Mouse (Mus musculus) cerebellum, postnatal 36 days (tissue): ENCODE data around the gene BC003965.

Experiments used
- DNase-seq, 2 experiments: peaks; one replicate each; pipeline ENCODE4 v3.0.0; 2021 to 2022; ENCODE audit warnings: mixed read lengths in 2 of 2

The BC003965 gene

DNA sequence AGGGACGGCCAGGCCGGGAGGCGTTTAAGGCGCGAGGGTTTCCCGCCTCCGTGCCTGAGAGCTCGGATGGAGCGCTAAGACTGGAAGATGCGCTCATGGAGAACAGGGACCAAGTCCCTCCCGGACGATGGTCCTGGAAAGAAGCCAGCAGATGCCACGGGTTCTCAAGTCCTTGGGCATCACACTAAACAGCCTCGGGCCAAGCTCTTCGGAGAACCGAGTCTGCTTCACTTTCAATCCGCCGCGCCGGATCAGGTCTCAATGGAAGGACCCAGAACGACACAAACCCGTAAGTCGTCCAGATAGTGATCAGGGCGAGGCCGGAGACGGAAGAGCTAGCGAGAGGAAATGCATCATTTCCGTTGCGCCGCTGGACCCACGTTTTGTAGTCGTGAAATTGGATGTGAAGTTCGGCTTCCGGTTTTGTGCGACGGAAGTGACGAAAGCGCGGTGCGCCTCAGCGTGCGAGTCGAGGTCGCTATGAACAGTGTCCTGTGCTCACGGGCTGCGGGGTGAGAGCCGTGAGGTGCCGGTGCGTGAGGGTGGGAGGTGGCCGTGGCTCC lies at the start of gene BC003965:
Gene BC003965, plus strand, starts transcription at position 426 of the 563 bp plus-strand sequence.
- DNase-seq, result peak; percentile 99 to 100

DNA sequence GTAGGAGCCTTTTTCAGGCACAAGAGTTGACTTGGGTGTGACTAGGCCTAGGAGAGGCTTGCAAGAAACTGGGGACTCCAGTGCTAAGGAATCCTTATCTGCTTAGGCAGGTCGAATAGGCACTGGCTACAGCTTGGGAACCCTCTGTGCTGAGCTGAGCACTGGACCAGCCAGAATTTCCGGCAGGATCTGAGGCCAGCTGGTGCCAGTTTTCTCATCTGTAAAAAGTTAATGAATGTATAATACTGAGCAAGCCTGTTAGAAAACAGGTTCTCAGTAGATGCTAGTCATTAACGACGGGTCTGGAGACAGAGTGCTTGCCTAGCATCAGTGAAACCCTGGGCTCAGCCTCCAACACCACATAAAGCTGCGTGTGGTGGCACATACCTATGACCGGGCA lies 48.7 kb upstream of the BC003965 start:
- no peak for DNase-seq

DNA sequence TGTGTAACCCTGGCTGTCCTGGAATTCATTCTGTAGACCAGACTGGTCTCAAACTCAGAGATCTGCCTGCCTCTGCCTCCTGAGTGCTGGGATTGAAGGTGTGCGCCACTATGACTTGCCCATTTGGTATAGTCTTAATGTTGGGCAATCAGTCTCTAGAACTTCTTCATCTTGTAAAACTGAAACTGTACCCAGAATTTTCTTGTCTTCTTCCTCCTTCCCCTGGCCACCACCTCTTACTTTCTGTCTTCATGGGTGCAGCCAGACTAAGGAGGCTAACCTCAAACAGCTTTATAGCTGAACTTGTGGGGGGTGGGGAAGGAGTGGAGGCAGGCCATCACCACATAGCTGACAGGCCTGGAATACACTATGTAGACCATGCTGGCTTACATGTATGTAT lies 45.6 kb upstream of the BC003965 start:
- DNase-seq, result no peak

DNA sequence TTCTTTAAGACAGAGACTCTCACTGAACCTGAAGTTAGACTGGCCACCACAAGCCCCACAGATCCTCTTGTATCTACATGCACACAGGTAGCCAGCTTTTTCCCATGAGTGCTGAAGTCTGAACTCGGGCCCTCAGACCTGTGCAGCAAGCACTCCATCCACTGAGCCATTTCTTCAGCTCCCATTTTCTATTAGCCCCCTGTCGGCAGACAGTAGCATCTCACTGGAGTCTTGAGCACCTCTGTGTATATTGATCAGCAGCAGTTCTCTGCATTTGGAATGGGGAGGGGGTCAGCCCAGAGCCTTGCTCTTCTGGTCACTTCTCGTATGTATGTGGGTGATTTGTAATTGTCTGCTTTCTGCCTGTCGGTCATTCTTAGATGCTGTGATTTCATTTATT lies 44.4 kb upstream of the BC003965 start:
- DNase-seq, result no peak

DNA sequence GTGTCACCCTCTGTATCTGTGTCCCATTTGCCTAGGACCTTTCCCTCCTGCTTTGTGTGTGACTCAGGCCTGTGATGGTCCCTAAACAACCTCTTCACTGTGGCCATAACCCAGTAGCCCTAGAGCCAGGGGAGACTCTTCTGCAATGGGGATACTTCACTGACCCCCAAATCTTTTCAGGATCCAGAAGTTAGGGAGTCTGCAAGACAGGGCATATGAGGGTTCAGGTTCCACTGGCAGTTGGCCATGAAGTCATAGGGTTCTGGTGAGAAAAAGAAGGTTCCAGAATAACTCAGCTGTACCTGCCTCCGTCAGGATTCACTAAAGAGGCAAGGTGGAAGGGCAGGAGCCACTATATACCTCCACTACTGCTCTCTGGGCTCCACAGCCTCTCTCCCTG lies 22.2 kb upstream of the BC003965 start, which contains the start of gene Ccdc154:
Gene Ccdc154, plus strand, starts transcription at position 301 of the 400 bp plus-strand sequence.
- DNase-seq, result no peak

DNA sequence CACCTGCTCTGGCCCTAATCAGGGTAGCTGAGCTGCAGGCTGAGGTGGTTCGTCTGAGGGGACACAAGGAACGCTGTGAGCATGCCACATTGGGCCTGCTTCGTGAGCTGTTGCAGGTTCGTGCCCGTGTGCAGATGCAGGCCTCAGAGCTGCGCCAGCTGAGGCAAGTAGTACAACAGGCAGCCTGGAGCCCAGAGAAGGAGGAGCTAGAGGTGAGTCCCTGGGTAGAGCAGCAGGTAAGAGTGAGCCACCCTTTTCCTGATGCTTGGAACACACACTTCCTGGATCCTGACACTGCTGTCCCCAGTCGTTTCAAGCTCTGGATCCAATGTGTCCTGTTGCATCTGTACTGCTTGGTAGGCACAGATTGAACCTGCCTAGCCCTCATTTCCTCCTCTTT lies 21.0 kb upstream of the BC003965 start:
- DNase-seq, result no peak

DNA sequence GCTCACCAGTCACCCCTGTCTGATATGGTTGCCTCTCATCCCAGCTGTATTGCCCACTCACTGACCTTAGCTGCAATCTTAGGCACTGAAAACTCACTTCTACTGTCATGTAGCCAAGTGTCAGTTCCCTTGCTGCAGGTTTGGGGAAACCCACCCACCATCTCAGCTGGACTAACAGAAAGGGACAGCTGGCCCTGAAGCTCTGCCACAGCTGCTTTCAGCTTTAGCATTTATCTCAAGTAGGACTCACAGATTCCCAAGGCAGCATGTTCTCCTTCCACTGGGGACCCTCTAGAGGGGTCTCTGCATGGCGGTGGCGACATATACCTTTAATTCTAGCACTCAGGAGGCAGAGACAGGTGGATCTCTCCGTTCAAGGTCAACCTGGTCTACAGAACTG lies 19.6 kb upstream of the BC003965 start:
- DNase-seq, result no peak

DNA sequence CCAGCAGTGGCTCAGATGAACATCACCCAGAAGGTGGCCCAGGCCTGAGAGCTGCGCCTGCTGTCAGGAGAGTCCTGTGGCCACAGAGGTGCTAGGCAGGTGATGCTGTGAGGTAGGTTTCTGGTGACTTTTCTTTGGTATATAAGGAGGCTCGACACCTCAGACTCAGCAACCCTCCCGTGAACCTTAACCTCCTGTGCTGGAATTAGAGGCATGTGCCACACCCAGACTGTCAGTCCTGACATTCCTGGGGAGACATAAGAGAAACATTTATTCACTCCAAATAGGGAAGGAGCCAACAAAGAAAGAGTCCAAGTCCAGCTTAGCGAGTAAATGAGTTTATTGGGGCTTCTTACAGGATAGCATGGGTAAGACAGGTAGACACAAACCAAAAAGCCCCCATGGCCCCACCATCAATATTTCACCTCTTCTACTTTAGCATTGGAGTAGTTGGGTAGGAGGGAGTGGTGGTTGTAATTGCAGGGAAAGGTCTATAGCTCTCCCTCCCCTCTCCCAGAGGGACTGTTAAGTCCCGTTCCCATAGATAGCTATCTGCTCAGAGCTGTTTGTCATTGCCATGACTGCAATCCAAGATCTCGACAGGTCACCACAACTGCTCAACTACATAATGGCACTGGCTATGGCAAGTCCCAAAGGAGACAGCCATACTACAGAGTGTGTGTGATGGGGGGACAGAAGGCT lies 18.2 kb upstream of the BC003965 start:
- no peak for DNase-seq

DNA sequence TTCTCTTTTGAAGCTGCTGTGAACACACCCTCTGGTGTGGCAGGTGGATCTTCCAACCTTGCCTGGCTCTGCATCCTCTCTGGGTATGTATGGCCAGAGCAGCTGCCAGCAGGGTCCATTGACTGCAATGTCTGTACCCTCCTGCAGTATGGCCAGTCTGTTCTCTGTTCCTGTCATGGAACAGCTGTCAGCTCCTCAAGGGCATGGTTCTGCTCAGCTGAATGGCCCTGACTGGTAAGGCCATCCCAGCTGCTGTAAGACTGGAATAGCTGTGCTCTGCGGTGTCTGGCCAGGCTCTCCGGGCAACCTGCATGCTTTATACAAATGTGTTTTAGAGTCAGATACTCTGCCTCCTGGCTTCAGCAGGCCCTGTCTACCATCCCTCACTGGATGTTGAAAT lies 14.6 kb upstream of the BC003965 start:
- no peak for DNase-seq

DNA sequence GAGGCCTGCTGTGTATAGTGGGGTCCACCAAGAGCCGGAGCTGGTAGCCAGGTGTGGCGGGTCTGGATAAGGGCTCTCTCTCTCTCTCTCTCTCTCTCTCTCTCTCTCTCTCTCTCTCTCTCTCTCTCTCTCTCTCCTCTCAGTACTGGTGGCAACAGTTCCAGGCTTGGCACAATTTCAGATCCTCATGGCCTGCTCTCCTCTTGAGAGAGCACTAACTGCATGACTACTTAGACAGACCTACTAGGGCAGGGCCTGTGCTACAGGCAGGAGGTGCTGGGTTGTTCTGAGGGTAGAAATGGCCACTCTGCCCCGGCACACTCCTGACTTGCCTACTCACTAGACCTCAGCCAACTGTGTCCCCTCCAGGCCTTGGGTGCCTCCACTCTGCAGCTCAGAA lies 11.8 kb upstream of the BC003965 start:
- no peak for DNase-seq

DNA sequence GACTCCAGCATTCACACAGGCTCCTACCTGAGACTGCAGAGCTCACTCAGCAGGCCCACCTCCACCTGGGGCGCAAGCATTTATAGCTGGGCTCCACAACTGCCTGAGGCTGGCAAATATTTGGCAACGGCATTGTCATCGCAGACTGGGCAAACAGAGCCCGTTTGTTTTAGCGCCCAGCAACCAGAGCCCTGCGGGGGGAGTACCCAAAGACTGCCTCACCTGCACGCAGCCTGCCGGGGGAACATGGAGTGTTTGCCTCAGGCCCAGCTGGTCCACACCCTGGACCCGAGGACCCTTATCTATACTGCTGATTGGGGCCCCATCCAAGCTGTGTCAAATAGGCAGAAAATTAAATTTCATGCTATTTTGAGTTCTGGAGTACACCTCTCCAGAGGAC lies 8.9 kb upstream of the BC003965 start, which contains the start of gene Gm38655:
Gene Gm38655, minus strand, starts transcription at position 61 of the 400 bp plus-strand sequence.
- no peak for DNase-seq

DNA sequence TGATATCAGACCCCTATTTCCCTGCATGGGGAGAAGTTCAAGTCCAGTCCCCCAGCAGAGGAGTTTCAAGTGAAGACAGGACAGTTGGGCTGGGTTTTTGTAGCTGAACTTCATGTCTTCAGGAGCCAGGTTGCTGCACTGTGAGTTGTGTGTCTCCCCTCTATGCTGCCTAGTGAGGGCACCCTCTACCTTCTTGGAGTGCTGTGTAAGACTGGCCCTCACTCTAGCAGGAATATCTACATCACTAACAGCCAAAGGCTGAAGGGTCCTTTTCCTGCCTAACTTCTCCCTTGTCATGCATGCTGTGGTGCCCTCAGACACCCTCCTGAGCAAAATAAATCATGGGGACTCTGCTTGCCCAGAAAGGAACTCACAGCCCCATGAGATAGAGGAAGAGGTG lies 1.1 kb upstream of the BC003965 start:
- DNase-seq, result no peak

DNA sequence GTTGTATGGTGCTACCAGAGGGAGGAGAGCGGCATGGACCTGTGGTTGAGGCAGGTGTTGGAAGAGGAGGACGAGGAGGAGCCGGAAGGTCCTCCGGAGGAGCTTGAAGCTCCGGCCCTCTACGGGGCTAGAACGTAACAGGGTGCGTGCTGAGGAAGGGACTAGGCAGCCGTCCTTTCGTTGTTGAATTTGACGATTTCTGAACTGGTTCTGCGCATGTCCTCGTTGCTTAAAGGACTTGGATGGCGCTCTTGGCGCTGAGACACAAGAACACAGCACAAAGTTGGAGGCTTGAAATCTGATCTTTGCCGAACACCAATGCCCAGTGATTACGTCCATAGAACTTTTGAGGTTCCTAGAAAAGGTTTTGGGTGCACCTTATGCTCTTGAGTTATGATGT lies 607 bp downstream of the BC003965 start:
- no peak for DNase-seq

DNA sequence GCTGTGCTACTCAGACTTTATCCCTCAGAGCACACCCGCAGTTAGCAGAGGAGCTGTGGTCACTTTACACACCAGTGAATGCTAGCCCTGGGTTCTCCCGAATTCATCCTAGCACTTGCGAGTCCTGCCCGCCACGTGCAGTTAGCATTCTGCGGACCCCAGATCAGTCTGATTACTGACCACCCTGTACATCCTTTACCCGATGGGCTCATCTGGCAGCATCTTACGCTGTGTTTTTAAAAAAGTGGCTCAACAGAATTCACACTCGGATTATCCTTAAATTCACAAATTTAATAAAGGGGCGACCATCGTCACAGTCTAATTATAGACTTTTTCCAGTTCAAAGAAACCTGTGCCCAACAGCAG lies 3.4 kb downstream of the BC003965 start:
- no peak for DNase-seq

DNA sequence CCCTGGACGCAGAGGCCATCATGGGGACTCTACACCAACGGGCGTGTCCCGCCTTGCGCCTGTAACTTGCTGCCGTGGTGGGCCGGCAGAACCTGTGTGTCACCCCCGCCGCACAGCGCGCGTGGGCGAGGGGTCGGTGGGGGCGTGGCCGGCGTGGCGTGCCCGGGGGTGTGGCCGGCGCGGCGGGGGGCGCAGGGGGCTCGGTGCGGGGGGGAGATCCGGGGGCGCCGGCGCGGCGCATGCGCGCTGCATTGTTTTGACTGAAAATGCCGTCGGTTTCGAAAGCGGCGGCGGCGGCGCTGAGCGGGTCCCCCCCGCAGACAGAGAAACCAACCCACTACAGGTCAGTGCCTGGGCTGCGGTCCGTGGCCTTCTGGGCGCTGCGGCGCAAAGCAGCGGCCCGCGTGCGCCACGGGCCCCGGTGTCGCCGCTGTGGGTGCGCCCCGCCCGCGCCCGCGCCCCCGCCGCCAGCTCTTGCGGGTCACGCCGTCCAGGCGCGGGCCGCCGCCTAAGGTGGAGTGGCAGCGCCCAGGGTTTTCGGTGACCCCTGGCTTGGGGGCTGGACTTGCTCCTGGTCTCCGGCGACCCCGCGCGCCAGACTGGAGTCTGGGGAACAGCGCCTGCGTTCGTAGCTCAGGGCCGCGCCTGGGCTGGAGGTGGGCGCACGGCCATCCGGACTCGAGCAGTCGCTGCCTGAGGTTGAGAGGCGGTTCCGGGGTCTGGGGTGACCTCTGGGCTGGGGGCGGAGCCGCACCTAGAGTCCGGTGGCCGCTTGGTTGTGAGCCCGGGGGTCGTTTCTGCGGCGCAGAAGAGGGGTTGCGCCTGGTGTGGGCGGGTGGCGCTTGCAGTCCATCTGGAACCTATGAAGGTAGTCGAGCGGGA lies 4.0 kb downstream of the BC003965 start, which contains the start of gene Unkl:
Gene Unkl, plus strand, starts transcription at position 248 of the 882 bp plus-strand sequence.
- peak; percentile 64 to 71 for DNase-seq

DNA sequence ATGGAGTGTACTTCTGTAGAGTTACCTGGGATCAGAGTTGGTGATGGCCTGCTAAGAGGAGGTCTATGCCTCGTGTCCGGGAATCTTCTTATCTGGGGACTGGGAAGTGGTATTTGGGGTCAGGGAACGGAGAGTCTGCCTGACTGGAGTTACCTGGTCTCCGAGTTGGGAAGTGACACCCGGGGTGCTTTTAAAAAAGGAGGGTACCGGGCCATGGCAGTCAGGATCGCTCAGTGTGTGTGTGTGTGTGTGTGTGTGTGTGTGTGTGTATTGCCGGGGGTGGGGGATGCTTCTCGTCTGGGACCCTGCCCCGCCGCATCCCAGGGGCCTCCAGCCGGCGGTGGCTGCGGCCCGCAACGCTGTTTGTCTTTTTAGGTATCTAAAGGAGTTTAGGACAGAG lies 4.7 kb downstream of the BC003965 start:
- DNase-seq, result no peak

DNA sequence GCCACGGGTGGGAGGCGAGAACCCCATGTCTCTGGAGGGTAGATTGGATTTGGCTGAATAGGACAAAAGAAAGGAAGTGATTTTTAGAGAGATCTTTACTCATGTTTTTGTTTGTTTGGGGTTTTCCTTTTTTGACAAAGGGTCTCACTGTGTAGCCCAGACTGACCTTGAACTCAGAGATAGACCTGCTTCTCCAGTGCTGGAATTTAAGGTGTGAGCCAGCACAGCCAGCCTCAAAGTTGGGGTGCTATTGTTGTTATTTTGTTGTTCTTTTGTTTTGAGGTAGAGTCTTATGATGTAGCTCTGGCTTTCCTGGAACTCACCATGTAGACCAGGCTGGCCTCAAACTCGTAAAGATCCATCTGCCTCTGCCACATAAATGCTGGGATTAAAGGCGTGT lies 18.0 kb downstream of the BC003965 start:
- DNase-seq, result no peak

DNA sequence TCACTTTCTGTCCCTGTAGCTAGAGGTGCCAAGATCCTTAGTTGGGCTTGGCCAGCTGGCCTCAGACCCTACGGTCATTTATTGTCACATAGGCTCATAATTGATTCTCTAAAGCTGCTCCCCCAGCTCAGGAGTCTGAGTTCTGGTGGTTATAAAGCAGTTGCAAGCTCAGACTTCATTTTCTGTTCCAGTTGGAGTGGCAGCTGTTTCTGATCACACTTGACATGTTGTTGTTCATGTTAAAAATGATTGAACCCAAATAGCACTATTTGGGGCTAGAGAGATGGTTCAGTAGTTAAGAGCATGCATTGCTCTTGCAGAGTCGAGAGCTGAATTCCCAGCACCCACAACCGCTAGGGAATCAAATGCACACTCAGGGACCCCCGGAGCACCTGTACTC lies 25.7 kb downstream of the BC003965 start:
- DNase-seq, result no peak

DNA sequence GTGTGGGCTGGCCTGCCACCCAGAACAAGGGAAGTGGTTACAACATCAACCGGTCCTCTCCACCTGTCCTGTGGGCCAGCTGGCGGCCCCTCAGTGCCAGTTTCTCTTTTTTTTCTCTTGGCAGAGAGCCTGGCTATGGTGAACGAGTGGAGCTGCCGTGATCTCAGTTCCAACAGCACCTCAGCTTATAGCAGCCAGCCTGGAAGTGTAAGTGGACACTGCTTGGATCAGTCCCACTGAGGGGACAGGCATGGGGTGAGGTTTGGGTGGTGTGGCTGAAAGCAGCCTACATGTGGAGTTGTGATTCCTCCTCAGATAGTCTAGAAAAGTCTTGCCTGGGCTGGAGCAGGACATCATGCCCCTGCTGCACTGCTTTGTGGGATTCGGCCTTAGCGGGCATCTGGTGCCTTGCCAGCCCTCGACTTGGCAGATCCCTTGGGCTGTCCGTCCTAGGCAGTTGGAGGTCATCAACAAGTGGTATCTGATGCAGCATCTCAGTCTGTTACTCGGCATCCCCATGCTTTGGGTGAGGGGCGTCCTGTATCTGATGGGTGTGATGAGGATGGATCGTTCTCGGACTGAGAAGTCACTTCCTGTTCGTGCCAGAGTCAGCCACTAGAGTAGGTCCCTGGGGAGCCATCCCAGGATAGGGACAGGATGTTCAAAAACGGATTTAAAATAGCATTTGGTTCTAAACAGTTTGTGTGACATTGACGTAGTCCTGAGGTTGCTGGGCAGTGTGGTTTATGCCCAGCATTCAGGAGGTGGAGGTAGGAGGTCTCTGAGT lies 26.5 kb downstream of the BC003965 start:
- DNase-seq, result peak; percentile 78

DNA sequence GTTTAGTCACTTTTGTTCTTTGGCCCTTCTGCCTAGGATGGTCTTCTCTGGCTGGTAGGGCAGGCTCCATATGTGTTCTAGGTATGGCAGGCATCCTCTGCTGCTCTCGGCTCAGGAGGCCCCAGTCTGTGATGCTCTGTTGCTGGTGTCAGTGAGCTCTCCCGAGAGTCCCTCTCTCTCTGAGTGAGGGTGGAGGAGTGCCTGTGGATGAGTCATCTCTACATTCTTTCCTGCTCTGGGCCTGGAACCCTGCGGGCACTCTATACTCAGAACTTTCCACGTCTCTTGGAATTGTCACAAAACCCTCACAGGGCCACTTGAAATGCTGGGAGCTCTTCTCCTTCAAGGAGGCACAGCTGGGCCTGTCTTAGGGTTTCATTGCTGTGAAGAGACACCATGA lies 27.4 kb downstream of the BC003965 start:
- no peak for DNase-seq

DNA sequence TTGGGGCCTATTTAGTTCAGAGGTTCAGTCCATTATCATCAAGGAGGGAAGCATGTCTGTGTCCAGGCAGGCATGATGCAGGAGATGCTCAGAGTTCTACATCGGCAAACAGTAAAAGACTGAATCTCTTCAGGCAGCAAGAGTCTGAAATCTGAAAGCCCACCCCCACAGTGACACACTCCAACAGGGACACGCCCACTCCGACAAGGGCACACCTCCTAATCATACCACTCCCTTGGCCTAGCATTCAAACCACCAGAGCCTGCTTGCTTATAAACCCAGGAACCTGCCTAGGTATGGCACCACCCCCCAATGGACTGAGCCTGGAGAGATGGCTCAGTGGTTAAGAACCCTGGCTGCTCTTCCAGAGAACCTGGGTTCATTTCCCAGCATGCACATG lies 31.1 kb downstream of the BC003965 start:
- DNase-seq, result no peak

DNA sequence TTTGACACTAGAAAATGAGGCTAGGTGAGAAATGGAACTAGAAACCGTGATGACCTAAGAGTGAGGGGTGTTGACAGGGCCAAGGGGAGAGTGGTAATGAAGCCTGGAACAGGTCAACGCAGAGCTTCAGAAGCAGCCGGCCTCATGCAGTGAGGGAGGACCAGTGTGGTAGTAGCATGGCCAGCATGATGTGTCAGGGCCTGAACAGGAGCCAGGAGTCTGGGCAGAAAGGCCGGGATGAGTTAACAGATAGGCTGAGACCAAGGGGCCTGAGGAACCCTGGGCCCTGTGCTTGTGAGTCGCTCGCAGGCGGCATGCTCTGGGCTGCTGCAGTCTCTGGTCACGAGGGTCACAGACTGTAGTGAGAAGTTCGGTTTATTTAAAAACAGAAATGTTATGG lies 34.6 kb downstream of the BC003965 start:
- peak in 1 of 2 experiments; percentile 53 for DNase-seq
